Mouse (Mus musculus): ENCODE measurements around the gene Hspa4. TPM values are rescaled to one million over a fixed set of nuclear protein-coding genes. Genes with fewer than 3 reads are reported as not detected.

Gene Hspa4
- polyA plus RNA-seq, 1 experiment from 2014 or later = 137 TPM

- DNase-seq (ENCODE audit: low spot score) (no peak), ATAC-seq (ENCODE audit: insufficient number of reproducible peaks, low FRiP score, low TSS enrichment, low read depth) (no peak)
- Histone ChIP-seq H3K9me3 (ENCODE audit: control insufficient read depth, low read length) (no peaks in the 10 kb centered on the region), H3K36me3 (ENCODE audit: control insufficient read depth, insufficient read depth, low read length) (peaks cover 40% of the 10 kb centered on the region), H3K27ac (replicated peaks; ENCODE audit: low read depth, low read length) (no peak overlapping the region), H3K4me2 (ENCODE audit: low read depth, severe bottlenecking) (no peak overlapping the region), H3K4me1 (ENCODE audit: control insufficient read depth, insufficient read depth, low read length) (no peaks in the 10 kb centered on the region), H3K4me3 (ENCODE audit: low read depth, low read length) (no peak overlapping the region), H3K27me3 (ENCODE audit: control insufficient read depth, insufficient read depth, low read length) (no peaks in the 10 kb centered on the region), H3K9ac (ENCODE audit: low read length) (no peak overlapping the region)
- WGBS = 93% methylated on average over 6 of the region's 6 CpGs
These were observed 14.4 kb downstream of the Hspa4 start for GRCm38 (mm10) chr11:53285885-53286284.

- WGBS = 92% methylated on average over 4 of the region's 4 CpGs
- H3K27ac ChIP-seq (replicated peaks; ENCODE audit: low read depth, low read length) = no peak overlapping the region
- H3K27me3 ChIP-seq (ENCODE audit: control insufficient read depth, insufficient read depth, low read length) = no peaks in the 10 kb centered on the region
- no peaks in the 10 kb centered on the region for H3K4me1 ChIP-seq (ENCODE audit: control insufficient read depth, insufficient read depth, low read length)
- ATAC-seq (ENCODE audit: insufficient number of reproducible peaks, low FRiP score, low TSS enrichment, low read depth) (no peak), DNase-seq (ENCODE audit: low spot score) (no peak)
- peaks cover 22% of the 10 kb centered on the region for H3K36me3 ChIP-seq (ENCODE audit: control insufficient read depth, insufficient read depth, low read length)
- H3K9me3 ChIP-seq (ENCODE audit: control insufficient read depth, low read length) = no peaks in the 10 kb centered on the region
- no peak overlapping the region for H3K4me2 ChIP-seq (ENCODE audit: low read depth, severe bottlenecking)
- no peak overlapping the region for H3K9ac ChIP-seq (ENCODE audit: low read length)
- no peak overlapping the region for H3K4me3 ChIP-seq (ENCODE audit: low read depth, low read length)
These were observed 21.8 kb downstream of the Hspa4 start for GRCm38 (mm10) chr11:53278411-53278810.

GRCm38 (mm10) chr11:53275358-53275757 lies 24.9 kb downstream of the Hspa4 start:
- DNase-seq (ENCODE audit: low spot score) (no peak), ATAC-seq (ENCODE audit: insufficient number of reproducible peaks, low FRiP score, low TSS enrichment, low read depth) (no peak)
- no peak overlapping the region for H3K4me3 ChIP-seq (ENCODE audit: low read depth, low read length)
- no peaks in the 10 kb centered on the region for H3K9me3 ChIP-seq (ENCODE audit: control insufficient read depth, low read length)
- no peak overlapping the region for H3K27ac ChIP-seq (replicated peaks; ENCODE audit: low read depth, low read length)
- no peaks in the 10 kb centered on the region for H3K27me3 ChIP-seq (ENCODE audit: control insufficient read depth, insufficient read depth, low read length)
- 95% methylated on average over 3 of the region's 3 CpGs for WGBS
- H3K9ac ChIP-seq (ENCODE audit: low read length) = no peak overlapping the region
- no peak overlapping the region for H3K4me2 ChIP-seq (ENCODE audit: low read depth, severe bottlenecking)
- H3K36me3 ChIP-seq (ENCODE audit: control insufficient read depth, insufficient read depth, low read length) = peaks cover 29% of the 10 kb centered on the region
- H3K4me1 ChIP-seq (ENCODE audit: control insufficient read depth, insufficient read depth, low read length) = no peaks in the 10 kb centered on the region

- no peak overlapping the region for H3K4me2 ChIP-seq (ENCODE audit: low read depth, severe bottlenecking)
- no peak for DNase-seq (ENCODE audit: low spot score)
- WGBS = 92% methylated on average over 5 of the region's 5 CpGs
- peaks cover 32% of the 10 kb centered on the region for H3K36me3 ChIP-seq (ENCODE audit: control insufficient read depth, insufficient read depth, low read length)
- H3K4me1 ChIP-seq (ENCODE audit: control insufficient read depth, insufficient read depth, low read length) = no peaks in the 10 kb centered on the region
- H3K9me3 ChIP-seq (ENCODE audit: control insufficient read depth, low read length) = no peaks in the 10 kb centered on the region
- no peaks in the 10 kb centered on the region for H3K27me3 ChIP-seq (ENCODE audit: control insufficient read depth, insufficient read depth, low read length)
- no peak for ATAC-seq (ENCODE audit: insufficient number of reproducible peaks, low FRiP score, low TSS enrichment, low read depth)
- H3K4me3 ChIP-seq (ENCODE audit: low read depth, low read length) = no peak overlapping the region
- no peak overlapping the region for H3K9ac ChIP-seq (ENCODE audit: low read length)
- H3K27ac ChIP-seq (replicated peaks; ENCODE audit: low read depth, low read length) = no peak overlapping the region
These were observed 26.9 kb downstream of the Hspa4 start for GRCm38 (mm10) chr11:53273313-53273712.

- no peak overlapping the region for H3K4me2 ChIP-seq (ENCODE audit: low read depth, severe bottlenecking)
- DNase-seq (ENCODE audit: low spot score) (no peak), ATAC-seq (ENCODE audit: insufficient number of reproducible peaks, low FRiP score, low TSS enrichment, low read depth) (no peak)
- H3K27ac ChIP-seq (replicated peaks; ENCODE audit: low read depth, low read length) = no peak overlapping the region
- no peak overlapping the region for H3K4me3 ChIP-seq (ENCODE audit: low read depth, low read length)
- WGBS = 94% methylated on average over 6 of the region's 6 CpGs
- no peak overlapping the region for H3K9ac ChIP-seq (ENCODE audit: low read length)
- H3K27me3 ChIP-seq (ENCODE audit: control insufficient read depth, insufficient read depth, low read length) = no peaks in the 10 kb centered on the region
- H3K36me3 ChIP-seq (ENCODE audit: control insufficient read depth, insufficient read depth, low read length) = peaks cover 48% of the 10 kb centered on the region
- no peaks in the 10 kb centered on the region for H3K4me1 ChIP-seq (ENCODE audit: control insufficient read depth, insufficient read depth, low read length)
- no peaks in the 10 kb centered on the region for H3K9me3 ChIP-seq (ENCODE audit: control insufficient read depth, low read length)
These were observed 30.7 kb downstream of the Hspa4 start for GRCm38 (mm10) chr11:53269596-53269995.

- Histone ChIP-seq H3K4me2 (ENCODE audit: low read depth, severe bottlenecking) (no peak overlapping the region), H3K4me1 (ENCODE audit: control insufficient read depth, insufficient read depth, low read length) (no peaks in the 10 kb centered on the region), H3K27ac (replicated peaks; ENCODE audit: low read depth, low read length) (no peak overlapping the region), H3K27me3 (ENCODE audit: control insufficient read depth, insufficient read depth, low read length) (no peaks in the 10 kb centered on the region), H3K4me3 (ENCODE audit: low read depth, low read length) (no peak overlapping the region), H3K9ac (ENCODE audit: low read length) (no peak overlapping the region), H3K9me3 (ENCODE audit: control insufficient read depth, low read length) (no peaks in the 10 kb centered on the region), H3K36me3 (ENCODE audit: control insufficient read depth, insufficient read depth, low read length) (peaks cover 18% of the 10 kb centered on the region)
- ATAC-seq (ENCODE audit: insufficient number of reproducible peaks, low FRiP score, low TSS enrichment, low read depth) (no peak), DNase-seq (ENCODE audit: low spot score) (no peak)
- 89% methylated on average over 5 of the region's 5 CpGs for WGBS
These were observed 39.7 kb downstream of the Hspa4 start for GRCm38 (mm10) chr11:53260556-53260955.

- Histone ChIP-seq H3K27me3 (ENCODE audit: control insufficient read depth, insufficient read depth, low read length) (no peaks in the 10 kb centered on the region), H3K4me1 (ENCODE audit: control insufficient read depth, insufficient read depth, low read length) (no peaks in the 10 kb centered on the region), H3K36me3 (ENCODE audit: control insufficient read depth, insufficient read depth, low read length) (peaks cover 16% of the 10 kb centered on the region), H3K9me3 (ENCODE audit: control insufficient read depth, low read length) (no peaks in the 10 kb centered on the region), H3K4me2 (ENCODE audit: low read depth, severe bottlenecking) (no peak overlapping the region), H3K27ac (replicated peaks; ENCODE audit: low read depth, low read length) (no peak overlapping the region), H3K4me3 (ENCODE audit: low read depth, low read length) (no peak overlapping the region), H3K9ac (ENCODE audit: low read length) (no peak overlapping the region)
- no peak for ATAC-seq (ENCODE audit: insufficient number of reproducible peaks, low FRiP score, low TSS enrichment, low read depth)
- WGBS = 88% methylated on average over 1 of the region's 1 CpGs
- DNase-seq (ENCODE audit: low spot score) = no peak
These were observed 40.2 kb downstream of the Hspa4 start for GRCm38 (mm10) chr11:53260056-53260455.

- Histone ChIP-seq H3K9me3 (ENCODE audit: control insufficient read depth, low read length) (no peaks in the 10 kb centered on the region), H3K27ac (replicated peaks; ENCODE audit: low read depth, low read length) (no peak overlapping the region), H3K4me2 (ENCODE audit: low read depth, severe bottlenecking) (no peak overlapping the region), H3K4me1 (ENCODE audit: control insufficient read depth, insufficient read depth, low read length) (no peaks in the 10 kb centered on the region), H3K36me3 (ENCODE audit: control insufficient read depth, insufficient read depth, low read length) (peaks cover 12% of the 10 kb centered on the region; the same call in 1 of the 2 replicates), H3K4me3 (ENCODE audit: low read depth, low read length) (no peak overlapping the region), H3K27me3 (ENCODE audit: control insufficient read depth, insufficient read depth, low read length) (no peaks in the 10 kb centered on the region), H3K9ac (ENCODE audit: low read length) (no peak overlapping the region)
- no peak for DNase-seq (ENCODE audit: low spot score)
- no peak for ATAC-seq (ENCODE audit: insufficient number of reproducible peaks, low FRiP score, low TSS enrichment, low read depth)
- WGBS = 80% methylated on average over 6 of the region's 6 CpGs
These were observed 41.1 kb downstream of the Hspa4 start for GRCm38 (mm10) chr11:53259047-53259632.

GRCm38 (mm10) chr11:53256914-53257313 lies 43.3 kb downstream of the Hspa4 start:
- Histone ChIP-seq H3K4me1 (ENCODE audit: control insufficient read depth, insufficient read depth, low read length) (no peaks in the 10 kb centered on the region), H3K27ac (replicated peaks; ENCODE audit: low read depth, low read length) (no peak overlapping the region), H3K36me3 (ENCODE audit: control insufficient read depth, insufficient read depth, low read length) (peaks cover 7% of the 10 kb centered on the region; the same call in 1 of the 2 replicates), H3K4me3 (ENCODE audit: low read depth, low read length) (no peak overlapping the region), H3K27me3 (ENCODE audit: control insufficient read depth, insufficient read depth, low read length) (no peaks in the 10 kb centered on the region), H3K9me3 (ENCODE audit: control insufficient read depth, low read length) (no peaks in the 10 kb centered on the region), H3K4me2 (ENCODE audit: low read depth, severe bottlenecking) (no peak overlapping the region), H3K9ac (ENCODE audit: low read length) (no peak overlapping the region)
- WGBS = 71% methylated on average over 2 of the region's 2 CpGs
- no peak for ATAC-seq (ENCODE audit: insufficient number of reproducible peaks, low FRiP score, low TSS enrichment, low read depth)
- no peak for DNase-seq (ENCODE audit: low spot score)
